Mouse (Mus musculus): Measurements from ENCODE around the gene Piezo1. TPM values are rescaled to one million over a fixed set of nuclear protein-coding genes. Genes with fewer than 3 reads are reported as not detected.
A peak's percentile ranks its signal among the peaks of the same experiment; 100 is the strongest.

Piezo1 gene
- total and polyA plus RNA-seq, 3 experiments: 14.0 to 48.5 (median 14.8) TPM

GRCm38 (mm10) chr8:122548331-122548730, 2.8 kb downstream of the Piezo1 start:
- intact Hi-C loops (cut with DNase I): no loop called here

GRCm38 (mm10) chr8:122547815-122548214, 3.3 kb downstream of the Piezo1 start:
- Histone ChIP-seq H3K4me3 (peak overlapping the region; percentile 18; the same call in 1 of the 2 replicates), H3K4me1 (ENCODE audit: control insufficient read depth, insufficient read depth, low read length) (peaks cover 11% of the 10 kb centered on the region), H3K27me3 (ENCODE audit: control insufficient read depth, insufficient read depth, low read length) (no peaks in the 10 kb centered on the region), H3K9ac (ENCODE audit: low read depth, low read length) (no peak overlapping the region), H3K27ac (peak overlapping the region; percentile 80), H3K79me2 (replicated peaks; ENCODE audit: control insufficient read depth, insufficient read depth, low read length) (peaks cover 7% of the 10 kb centered on the region), H3K36me3 (ENCODE audit: control insufficient read depth, insufficient read depth, low read length) (no peaks in the 10 kb centered on the region)
- 38% methylated on average over 5 of the region's 5 CpGs for WGBS
- intact Hi-C loops (cut with DNase I): loop anchor here (1.0 kb wide), 2 partner anchors 25 to 33 kb away; no protein-coding TSS in a partner anchor
- peak; percentile 49 to 71 for DNase-seq
- TF ChIP-seq EP300 (IDR thresholded peaks at IDR 0.05; ENCODE audit: insufficient read depth, low read depth, low read length): no peak
- no peak for TF ChIP-seq CTCF (IDR thresholded peaks at IDR 0.05)
- no peak for TF ChIP-seq POLR2A (IDR thresholded peaks at IDR 0.05; ENCODE audit: insufficient read depth, low read depth, low read length)

More at GRCm38 (mm10) chr8:122548331-122548730, 2.8 kb downstream of the Piezo1 start:
- Histone ChIP-seq H3K27me3 (ENCODE audit: control insufficient read depth, insufficient read depth, low read length) (no peaks in the 10 kb centered on the region), H3K79me2 (replicated peaks; ENCODE audit: control insufficient read depth, insufficient read depth, low read length) (peaks cover 6% of the 10 kb centered on the region), H3K9ac (ENCODE audit: low read depth, low read length) (no peak overlapping the region), H3K4me3 (no peak overlapping the region), H3K4me1 (ENCODE audit: control insufficient read depth, insufficient read depth, low read length) (peaks cover 11% of the 10 kb centered on the region), H3K27ac (peak overlapping the region; percentile 80), H3K36me3 (ENCODE audit: control insufficient read depth, insufficient read depth, low read length) (no peaks in the 10 kb centered on the region)
- DNase-seq: no peak
- TF ChIP-seq CTCF (IDR thresholded peaks at IDR 0.05): no peak
- TF ChIP-seq POLR2A (IDR thresholded peaks at IDR 0.05; ENCODE audit: insufficient read depth, low read depth, low read length): no peak
- no peak for TF ChIP-seq EP300 (IDR thresholded peaks at IDR 0.05; ENCODE audit: insufficient read depth, low read depth, low read length)
- WGBS: 57% methylated on average over 13 of the region's 13 CpGs

- H3K4me3 ChIP-seq: 0 out of 2 replicates have a peak overlapping the region, but pooled peaks have one; percentile 18
- peak overlapping the region; percentile 80 for H3K27ac ChIP-seq
- peak overlapping the region; percentile 36 for H3K9ac ChIP-seq (ENCODE audit: low read depth, low read length)
- H3K27me3 ChIP-seq (ENCODE audit: control insufficient read depth, insufficient read depth, low read length): no peaks in the 10 kb centered on the region
- WGBS: 19% methylated on average over 24 of the region's 24 CpGs
- peaks cover 7% of the 10 kb centered on the region for H3K79me2 ChIP-seq (replicated peaks; ENCODE audit: control insufficient read depth, insufficient read depth, low read length)
- H3K4me1 ChIP-seq (ENCODE audit: control insufficient read depth, insufficient read depth, low read length): peaks cover 13% of the 10 kb centered on the region
- intact Hi-C loops (cut with DNase I): loop anchor here (1.0 kb wide), 2 partner anchors 24 to 32 kb away; no protein-coding TSS in a partner anchor
- TF ChIP-seq POLR2A (IDR thresholded peaks at IDR 0.05; ENCODE audit: insufficient read depth, low read depth, low read length) (no peak), EP300 (IDR thresholded peaks at IDR 0.05; ENCODE audit: insufficient read depth, low read depth, low read length) (peak; percentile 89; the same call in 1 of the 2 replicates), CTCF (IDR thresholded peaks at IDR 0.05) (no peak)
- peak; percentile 79 to 86 for DNase-seq
- no peaks in the 10 kb centered on the region for H3K36me3 ChIP-seq (ENCODE audit: control insufficient read depth, insufficient read depth, low read length)
These were observed 4.2 kb downstream of the Piezo1 start for GRCm38 (mm10) chr8:122546811-122547453.

GRCm38 (mm10) chr8:122546066-122546755, 4.9 kb downstream of the Piezo1 start:
- Histone ChIP-seq H3K4me3 (no peak overlapping the region), H3K27ac (peak overlapping the region; percentile 80), H3K36me3 (ENCODE audit: control insufficient read depth, insufficient read depth, low read length) (no peaks in the 10 kb centered on the region), H3K9ac (ENCODE audit: low read depth, low read length) (no peak overlapping the region; the same call in 1 of the 2 replicates), H3K27me3 (ENCODE audit: control insufficient read depth, insufficient read depth, low read length) (no peaks in the 10 kb centered on the region), H3K4me1 (ENCODE audit: control insufficient read depth, insufficient read depth, low read length) (peaks cover 13% of the 10 kb centered on the region), H3K79me2 (replicated peaks; ENCODE audit: control insufficient read depth, insufficient read depth, low read length) (peaks cover 8% of the 10 kb centered on the region)
- no peak for TF ChIP-seq EP300 (IDR thresholded peaks at IDR 0.05; ENCODE audit: insufficient read depth, low read depth, low read length)
- TF ChIP-seq CTCF (IDR thresholded peaks at IDR 0.05): no peak
- TF ChIP-seq POLR2A (IDR thresholded peaks at IDR 0.05; ENCODE audit: insufficient read depth, low read depth, low read length): no peak
- no peak for DNase-seq
- intact Hi-C loops (cut with DNase I): no loop called here
- WGBS: 63% methylated on average over 7 of the region's 7 CpGs

GRCm38 (mm10) chr8:122544138-122544537, 7.0 kb downstream of the Piezo1 start:
- Histone ChIP-seq H3K4me3 (no peak overlapping the region), H3K36me3 (ENCODE audit: control insufficient read depth, insufficient read depth, low read length) (no peaks in the 10 kb centered on the region), H3K4me1 (ENCODE audit: control insufficient read depth, insufficient read depth, low read length) (peaks cover 13% of the 10 kb centered on the region), H3K27me3 (ENCODE audit: control insufficient read depth, insufficient read depth, low read length) (no peaks in the 10 kb centered on the region), H3K9ac (ENCODE audit: low read depth, low read length) (no peak overlapping the region), H3K79me2 (replicated peaks; ENCODE audit: control insufficient read depth, insufficient read depth, low read length) (peaks cover 8% of the 10 kb centered on the region), H3K27ac (no peak overlapping the region)
- intact Hi-C loops (cut with DNase I): no loop called here
- DNase-seq: no peak
- WGBS: 91% methylated on average over 8 of the region's 8 CpGs
- TF ChIP-seq EP300 (IDR thresholded peaks at IDR 0.05; ENCODE audit: insufficient read depth, low read depth, low read length) (no peak), POLR2A (IDR thresholded peaks at IDR 0.05; ENCODE audit: insufficient read depth, low read depth, low read length) (no peak), CTCF (IDR thresholded peaks at IDR 0.05) (no peak)
